8 mouse cellular contexts compared by ENCODE assay signal in genomic region chr10:7954989-7955633, GRCm38 (mm10). TPM values are rescaled to one million over a fixed set of nuclear protein-coding genes. Genes with fewer than 3 reads are reported as not detected.
A peak's percentile ranks its signal among the peaks of the same experiment; 100 is the strongest.
DNase-seq lines count a peak whose midpoint lies in the region; ATAC-seq and TF ChIP-seq lines count a peak whose summit lies in the region.

No protein-coding gene starts in this region.

- CTCF ChIA-PET in Patski (lab: Charles Lee) = interaction anchor here (1.3 to 1.5 kb wide), 2 partner anchors 14 to 27 kb away, joined by 3 to 5 read pairs; no protein-coding TSS in a partner anchor

- peak; percentile 5 for ATAC-seq in Patski
- peak; percentile 0; the same call in 1 of the 2 replicates for ATAC-seq in hindbrain, embryonic 12.5 days (ENCODE audit: low FRiP score)

- no peaks in the 10 kb centered on the region for H3K9me3 ChIP-seq in hindbrain, embryonic 12.5 days (replicated peaks)

- peaks cover 51% of the 10 kb centered on the region for H3K79me2 ChIP-seq in macrophage (ENCODE audit: inconsistent target)

- WGBS in hindbrain, embryonic 12.5 days = under 1% methylated on average over 28 of the region's 31 CpGs
- WGBS in macrophage (ENCODE audit: missing documents) = 0% methylated on average over 26 of the region's 31 CpGs

- peak overlapping the region; percentile 100 for H3K9ac ChIP-seq in hindbrain, embryonic 12.5 days

- intact Hi-C loops in left cerebral cortex, adult 2 months (cut with DNase I) = loop anchor here (5.0 kb wide), 4 partner anchors 43 to 282 kb away; no protein-coding TSS in a partner anchor

- TF ChIP-seq CTCF in Patski (IDR thresholded peaks at IDR 0.05) = no peak
- TF ChIP-seq CTCF in left cerebral cortex, adult 2 months (IDR thresholded peaks at IDR 0.05) = no peak

- peak overlapping the region; percentile 99 for H3K4me3 ChIP-seq in hindbrain, embryonic 12.5 days
- H3K4me3 ChIP-seq in left cerebral cortex, adult 2 months = peak overlapping the region; percentile 79
- H3K4me3 ChIP-seq in macrophage (ENCODE audit: inconsistent target) = peak overlapping the region; percentile 75

- H3K36me3 ChIP-seq in hindbrain, embryonic 12.5 days = no peaks in the 10 kb centered on the region
- no peaks in the 10 kb centered on the region for H3K36me3 ChIP-seq in macrophage (ENCODE audit: inconsistent target)

- POLR2A ChIA-PET in Patski (lab: Charles Lee) = no interaction called here

- peaks cover 12% of the 10 kb centered on the region for H3K4me1 ChIP-seq in hindbrain, embryonic 12.5 days

- H3K27me3 ChIP-seq in Patski = no peaks in the 10 kb centered on the region
- no peaks in the 10 kb centered on the region for H3K27me3 ChIP-seq in hindbrain, embryonic 12.5 days

- H3K4me2 ChIP-seq in hindbrain, embryonic 12.5 days (replicated peaks) = peak overlapping the region; percentile 77

- in situ Hi-C loops in Patski (cut with MboI; ENCODE audit: low pct_unique_long_range_greater_than_20kb) = no loop called here

- peak overlapping the region; percentile 99 for H3K27ac ChIP-seq in hindbrain, embryonic 12.5 days
- peak overlapping the region; percentile 92 for H3K27ac ChIP-seq in left cerebral cortex, adult 2 months
- peak overlapping the region; percentile 75 for H3K27ac ChIP-seq in macrophage

- DNase-seq in Patski (ENCODE audit: low read depth, low spot score) = no peak
- peak; percentile 53 for DNase-seq in cerebellum, adult 9-10 months
- DNase-seq in frontal cortex, postnatal 10 days (ENCODE audit: low spot score in 2 of 2) = peak; percentile 28 to 44
- peak; percentile 32 to 40 for DNase-seq in left cerebral cortex, adult 2 months (ENCODE audit: extremely low spot score in 1 of 2, low spot score in 2 of 2)
- DNase-seq in right cerebral cortex, adult 18-20 months = peak; percentile 22
- DNase-seq in urinary bladder, postnatal 14 days (ENCODE audit: low spot score) = peak; percentile 33

RNA-seq across cellular contexts. Expression of gene Tab2, which starts 0.9 kb away (rescaled TPM):
- polyA plus RNA-seq in Patski (2021) (63.9 TPM), macrophage (2018) (68.6 to 151 TPM (median 74.9 TPM) in 3 replicates)
- polyA plus RNA-seq in hindbrain, embryonic 12.5 days (2016; fragmentation: Nextera tagmentation; extraction: Ambion mirVana) = 22.2 and 22.3 TPM in 2 replicates
- 10 to 100 TPM; 53.9 to 56.9 TPM for total RNA-seq in left cerebral cortex, adult 2 months (2021)
- total RNA-seq in macrophage (2018; cell fraction: chromatin; rRNA removed) = 100 to 1,000 TPM; 125 to 434 (median 236) TPM
- 100 to 1,000 TPM in 11 of 26 experiments, 10 to 100 TPM in 15; 85.2 to 163 (median 97.3) TPM for total RNA-seq in macrophage (2018; cell fraction: cytosol; rRNA removed)
- total RNA-seq in macrophage (2018; cell fraction: nucleus; rRNA removed) = 100 to 1,000 TPM; 121 to 387 (median 166) TPM
